Mouse (Mus musculus) liver, embryonic 12.5 days (tissue): ENCODE measurements around the gene Arhgap28. TPM values are rescaled to one million over a fixed set of nuclear protein-coding genes. Genes with fewer than 3 reads are reported as not detected.

ENCODE experiments used
- ATAC-seq: fragments of 200-750 bp; cut with Nextera tagmentation; 2 replicates; pipeline ENCODE4 v1.8.0; 2017; ENCODE audit warnings: moderate number of reproducible peaks, mild to moderate bottlenecking, moderate library complexity
- H3K27ac ChIP-seq: fragments of 300-500 bp; sonication (generic); 2 replicates; pipeline ENCODE4 v1.5.1; 2016; ENCODE audit warnings: mild to moderate bottlenecking
- H3K27me3 ChIP-seq: fragments of 300-500 bp; sonication (generic); replicated peaks from 2 replicates; pipeline ENCODE4 v1.6.1; 2016; ENCODE audit warnings: mild to moderate bottlenecking, moderate library complexity
- H3K36me3 ChIP-seq: fragments of 300-500 bp; sonication (generic); 2 replicates; pipeline ENCODE4 v1.6.1; 2016; ENCODE audit warnings: mild to moderate bottlenecking, moderate library complexity
- H3K4me1 ChIP-seq: fragments of 300-500 bp; sonication (generic); 2 replicates; pipeline ENCODE4 v1.6.1; 2016
- H3K4me2 ChIP-seq: fragments of 300-500 bp; sonication (generic); 2 replicates; pipeline ENCODE4 v1.6.1; 2016; ENCODE audit warnings: mild to moderate bottlenecking, moderate library complexity
- H3K4me3 ChIP-seq: fragments of 300-500 bp; sonication (generic); 2 replicates; pipeline ENCODE4 v1.5.1; 2016; ENCODE audit warnings: mild to moderate bottlenecking, moderate library complexity
- H3K9ac ChIP-seq: fragments of 300-500 bp; sonication (generic); 2 replicates; pipeline ENCODE4 v1.6.1; 2016; ENCODE audit warnings: mild to moderate bottlenecking, moderate library complexity
- H3K9me3 ChIP-seq: fragments of 300-500 bp; sonication (generic); replicated peaks from 2 replicates; pipeline ENCODE4 v1.6.1; 2016; ENCODE audit warnings: mild to moderate bottlenecking, moderate library complexity
- WGBS: fragments of 180-500 bp; shearing (Covaris S2); methylation state at CpG from one replicate; pipeline ENCODE4 v1.1.7; 2016; ENCODE audit not compliant: insufficient replicate concordance; 5-methylcytosine and 5-hydroxymethylcytosine counted together
- polyA plus RNA-seq: library from polyadenylated mRNA; unstranded; fragments of >200 nt; fragmentation: Nextera tagmentation; extraction: Ambion mirVana; gene quantifications from 2 replicates; pipeline ENCODE4 v1.2.1, GENCODE M21; 2016

Gene Arhgap28
- polyA plus RNA-seq, 1 experiment from 2014 or later = 5.9 TPM

DNA sequence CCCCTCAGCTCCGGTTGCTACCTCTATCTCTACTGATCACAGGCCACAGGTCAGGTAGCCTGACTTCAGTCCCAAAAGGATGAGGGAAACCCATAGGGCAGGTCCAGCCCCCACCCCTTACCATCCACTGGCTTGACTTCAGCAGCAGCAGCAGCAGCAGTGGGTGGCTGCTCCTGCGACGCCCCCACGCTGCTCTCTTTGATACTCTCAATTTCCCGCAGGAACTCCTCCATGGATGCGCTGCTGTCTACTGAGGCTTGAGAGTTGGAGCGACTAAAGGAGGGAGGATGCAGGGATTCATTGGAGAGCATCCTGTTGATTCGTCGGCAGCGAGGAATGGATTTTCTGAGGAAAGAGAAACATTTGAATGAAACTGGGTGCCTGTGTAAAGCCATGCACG lies 102.8 kb downstream of the Arhgap28 start:
- no peak overlapping the region for H3K4me3 ChIP-seq
- H3K36me3 ChIP-seq = no peaks in the 10 kb centered on the region
- no peak for ATAC-seq
- H3K27me3 ChIP-seq = no peaks in the 10 kb centered on the region
- H3K4me1 ChIP-seq = no peaks in the 10 kb centered on the region
- 66% methylated on average over 11 of the region's 11 CpGs for WGBS
- no peaks in the 10 kb centered on the region for H3K9me3 ChIP-seq
- no peak overlapping the region for H3K27ac ChIP-seq
- no peak overlapping the region for H3K4me2 ChIP-seq
- no peak overlapping the region for H3K9ac ChIP-seq

DNA sequence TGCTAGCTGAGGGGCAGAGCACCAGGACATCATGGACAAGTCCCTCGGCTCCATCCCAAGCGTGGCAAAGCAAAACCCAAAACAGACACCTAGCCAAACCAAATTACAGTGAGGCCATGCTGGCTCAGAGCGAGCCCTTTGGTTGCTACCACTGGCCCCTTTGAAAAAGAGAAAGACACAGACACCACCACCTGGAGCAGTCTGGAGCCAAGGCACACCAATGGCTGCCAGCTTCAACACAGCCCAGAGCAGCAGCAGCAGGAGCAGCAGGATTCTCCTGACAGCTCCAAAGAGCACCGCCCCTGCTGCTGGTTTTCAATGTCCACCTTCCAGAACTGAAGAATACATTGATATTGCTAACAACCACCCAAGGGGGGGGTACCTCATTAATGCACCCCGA lies 104.5 kb downstream of the Arhgap28 start:
- WGBS = 79% methylated on average over 5 of the region's 5 CpGs
- no peaks in the 10 kb centered on the region for H3K4me1 ChIP-seq
- no peak overlapping the region for H3K4me3 ChIP-seq
- H3K4me2 ChIP-seq = no peak overlapping the region
- H3K27ac ChIP-seq = no peak overlapping the region
- no peaks in the 10 kb centered on the region for H3K36me3 ChIP-seq
- no peaks in the 10 kb centered on the region for H3K9me3 ChIP-seq
- no peak overlapping the region for H3K9ac ChIP-seq
- no peak for ATAC-seq
- H3K27me3 ChIP-seq = no peaks in the 10 kb centered on the region

DNA sequence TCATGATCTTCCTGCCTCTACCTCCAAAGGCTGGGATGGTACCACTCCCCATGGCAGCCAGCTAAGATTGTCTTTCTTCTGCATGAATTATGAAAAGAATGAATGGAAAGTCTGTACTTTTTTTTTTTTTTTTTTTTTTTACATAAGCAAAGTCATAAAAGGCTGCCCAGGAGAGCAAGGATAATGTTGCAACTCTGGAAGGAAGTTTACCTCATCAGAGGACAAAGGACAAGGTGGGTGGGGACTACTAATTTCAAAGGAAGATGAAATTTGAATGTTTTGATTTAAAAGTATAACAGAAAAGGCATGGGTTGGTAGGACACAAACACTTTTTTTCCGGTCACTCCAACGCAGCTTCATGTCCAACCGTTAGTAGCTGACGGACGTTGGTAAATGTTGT lies 107.5 kb downstream of the Arhgap28 start:
- no peak overlapping the region for H3K27ac ChIP-seq
- no peak overlapping the region for H3K4me2 ChIP-seq
- H3K9me3 ChIP-seq = no peaks in the 10 kb centered on the region
- H3K4me1 ChIP-seq = no peaks in the 10 kb centered on the region
- no peaks in the 10 kb centered on the region for H3K36me3 ChIP-seq
- H3K4me3 ChIP-seq = no peak overlapping the region
- 88% methylated on average over 5 of the region's 5 CpGs for WGBS
- H3K27me3 ChIP-seq = no peaks in the 10 kb centered on the region
- no peak overlapping the region for H3K9ac ChIP-seq
- no peak for ATAC-seq

DNA sequence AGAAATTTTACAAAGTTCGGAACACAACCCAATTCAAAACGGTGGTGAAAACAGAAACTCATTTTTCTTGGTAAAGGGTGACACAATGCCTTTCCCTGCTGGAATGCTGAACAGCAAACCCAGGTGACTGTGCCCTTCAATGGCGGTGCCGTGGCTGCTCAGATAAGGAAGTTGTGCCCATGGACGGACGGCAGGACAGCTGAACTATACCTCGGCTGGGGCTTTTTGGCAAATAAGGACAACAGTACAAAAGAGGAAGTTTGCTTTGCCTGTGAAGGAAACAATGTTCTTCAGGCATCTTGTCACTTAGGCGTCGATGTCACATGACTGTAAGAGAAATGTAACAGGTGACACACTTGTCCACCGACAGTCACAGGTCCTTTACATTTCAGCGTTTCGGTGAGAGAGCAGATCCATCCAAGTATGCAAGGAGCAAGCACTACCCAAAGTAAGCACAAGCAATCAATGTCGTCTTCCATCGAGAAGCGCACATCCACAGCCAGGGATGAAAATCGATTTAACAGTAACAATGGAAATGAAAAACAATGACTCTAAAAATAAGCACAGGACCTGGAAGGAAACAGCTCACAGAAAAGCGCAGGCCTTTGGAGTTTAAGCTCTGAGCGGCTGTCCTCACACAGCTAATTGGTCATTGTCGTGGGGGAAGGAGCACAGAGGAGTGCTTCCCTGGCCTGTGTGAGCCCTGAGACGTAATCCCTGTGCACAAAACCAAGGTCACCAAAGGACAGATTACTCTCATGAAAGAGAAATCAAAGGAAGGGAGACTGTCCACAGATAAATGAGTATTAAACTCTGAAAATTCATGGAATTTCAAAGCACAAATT lies 114.2 kb downstream of the Arhgap28 start:
- H3K9me3 ChIP-seq = no peaks in the 10 kb centered on the region
- no peak overlapping the region for H3K4me3 ChIP-seq
- H3K4me1 ChIP-seq = no peaks in the 10 kb centered on the region
- H3K4me2 ChIP-seq = no peak overlapping the region
- WGBS = 47% methylated on average over 20 of the region's 20 CpGs
- H3K36me3 ChIP-seq = no peaks in the 10 kb centered on the region
- H3K27me3 ChIP-seq = no peaks in the 10 kb centered on the region
- H3K27ac ChIP-seq = no peak overlapping the region
- ATAC-seq = no peak
- no peak overlapping the region for H3K9ac ChIP-seq

DNA sequence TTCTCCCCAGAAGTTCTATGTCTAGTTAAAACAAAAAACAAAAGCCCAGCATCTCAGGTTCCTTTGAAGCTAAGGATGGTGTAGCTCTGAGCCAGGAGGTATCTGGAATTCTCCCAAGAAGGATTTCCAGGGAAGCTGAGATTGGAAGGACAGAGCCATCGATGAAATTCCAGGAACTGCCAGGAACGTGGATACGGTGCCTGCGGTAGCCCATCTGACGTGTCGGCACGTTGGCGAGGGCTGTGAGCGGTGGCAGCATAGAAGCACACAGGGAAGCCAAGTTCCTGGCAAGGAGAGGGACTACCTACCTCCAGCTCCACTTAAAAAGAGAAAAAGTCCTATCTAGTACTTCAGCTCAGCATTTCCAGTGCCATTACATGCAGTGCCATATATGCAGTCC lies 115.8 kb downstream of the Arhgap28 start:
- no peak overlapping the region for H3K4me3 ChIP-seq
- no peaks in the 10 kb centered on the region for H3K9me3 ChIP-seq
- no peak overlapping the region for H3K9ac ChIP-seq
- no peak for ATAC-seq
- no peaks in the 10 kb centered on the region for H3K36me3 ChIP-seq
- H3K27ac ChIP-seq = no peak overlapping the region
- no peaks in the 10 kb centered on the region for H3K27me3 ChIP-seq
- WGBS = 87% methylated on average over 9 of the region's 9 CpGs
- H3K4me1 ChIP-seq = no peaks in the 10 kb centered on the region
- no peak overlapping the region for H3K4me2 ChIP-seq

DNA sequence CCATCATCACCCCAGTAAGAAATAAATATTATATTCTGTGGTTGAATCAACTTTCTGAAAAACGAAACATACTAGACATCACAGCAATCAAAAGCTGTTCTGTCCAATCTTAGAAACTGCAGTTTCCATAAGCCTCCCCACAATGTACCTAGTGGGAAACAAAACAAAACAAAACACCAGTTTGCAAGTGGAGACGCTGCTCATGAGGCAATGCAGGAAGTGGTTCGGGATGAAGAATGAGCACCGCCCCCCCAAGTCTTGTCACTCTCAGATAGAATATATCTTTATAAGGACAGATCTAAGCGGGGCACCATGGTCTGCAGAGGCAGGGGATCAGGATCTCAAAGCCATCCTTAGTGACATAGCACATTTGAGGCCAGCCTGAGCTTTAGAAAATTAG lies 117.6 kb downstream of the Arhgap28 start:
- Histone ChIP-seq H3K9me3 (no peaks in the 10 kb centered on the region), H3K27me3 (no peaks in the 10 kb centered on the region), H3K4me1 (no peaks in the 10 kb centered on the region), H3K4me3 (no peak overlapping the region), H3K27ac (no peak overlapping the region), H3K9ac (no peak overlapping the region), H3K4me2 (no peak overlapping the region), H3K36me3 (no peaks in the 10 kb centered on the region; the same call in 1 of the 2 replicates)
- no peak for ATAC-seq
- WGBS = 48% methylated on average over 5 of the region's 5 CpGs

DNA sequence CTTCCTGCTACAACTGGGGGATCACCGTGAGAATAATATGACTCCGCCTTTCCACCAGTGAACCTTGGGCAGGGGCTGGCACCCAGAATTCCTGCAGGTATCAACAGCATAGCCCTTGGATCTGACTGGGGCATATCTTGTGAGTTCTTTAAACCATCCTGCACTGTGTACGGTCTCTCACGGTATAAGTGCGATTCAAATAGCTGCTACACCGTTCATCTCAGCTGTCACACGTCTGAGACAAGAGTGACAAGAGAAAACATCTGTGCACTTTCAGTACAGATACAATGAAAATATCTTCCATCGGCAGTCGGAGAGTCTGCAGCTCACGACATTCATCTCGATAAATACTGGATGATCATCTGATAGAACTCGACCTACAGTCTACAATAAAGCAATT lies 126.3 kb downstream of the Arhgap28 start:
- no peaks in the 10 kb centered on the region for H3K9me3 ChIP-seq
- H3K4me1 ChIP-seq = no peaks in the 10 kb centered on the region
- WGBS = 77% methylated on average over 12 of the region's 12 CpGs
- H3K36me3 ChIP-seq = no peaks in the 10 kb centered on the region; the same call in 1 of the 2 replicates
- no peak overlapping the region for H3K4me3 ChIP-seq
- no peak overlapping the region for H3K9ac ChIP-seq
- H3K27ac ChIP-seq = no peak overlapping the region
- H3K27me3 ChIP-seq = no peaks in the 10 kb centered on the region
- no peak for ATAC-seq
- no peak overlapping the region for H3K4me2 ChIP-seq

DNA sequence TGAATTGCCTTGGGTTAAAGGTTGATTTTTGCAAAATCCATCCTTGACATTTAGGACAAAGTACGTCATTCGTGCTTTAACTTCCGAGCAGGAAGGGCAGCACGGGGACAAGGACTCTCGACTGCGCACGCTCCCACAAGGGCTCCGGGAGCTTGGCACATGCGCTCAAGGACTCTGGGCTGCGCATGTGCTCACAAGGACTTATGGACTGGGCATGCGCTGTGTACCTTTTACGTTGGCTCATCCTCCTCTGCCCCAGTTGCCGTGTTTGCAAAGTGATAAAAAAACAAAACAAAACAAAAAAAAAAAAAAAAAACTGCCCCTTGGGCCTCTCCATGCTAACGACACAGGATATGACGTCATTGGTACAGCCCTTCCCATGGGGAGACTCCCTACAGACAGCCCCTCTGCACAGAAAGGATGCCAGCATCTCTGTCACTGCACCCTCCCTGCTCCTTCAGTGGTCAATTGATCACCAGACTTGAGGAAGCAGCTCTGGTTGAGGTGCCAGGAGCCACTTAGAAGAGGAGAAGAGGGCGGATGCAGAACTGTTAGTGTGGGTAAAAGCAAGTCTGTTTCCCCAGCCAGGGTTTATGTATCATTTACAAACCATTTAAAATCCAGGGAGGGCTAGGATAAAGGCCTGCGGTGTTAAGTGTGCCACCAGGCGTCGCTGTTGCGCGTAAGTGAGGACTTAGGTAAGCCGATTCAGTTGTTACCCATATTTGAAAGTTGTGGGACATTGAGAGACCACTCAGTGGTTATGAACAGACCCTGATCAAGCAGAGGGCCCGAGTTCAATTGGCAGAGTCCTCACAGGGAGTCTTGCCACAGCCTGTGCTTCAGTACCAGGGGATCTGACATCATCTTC lies 134.0 kb downstream of the Arhgap28 start:
- no peak overlapping the region for H3K4me2 ChIP-seq
- H3K36me3 ChIP-seq = peaks cover 6% of the 10 kb centered on the region
- H3K4me1 ChIP-seq = no peaks in the 10 kb centered on the region
- no peaks in the 10 kb centered on the region for H3K27me3 ChIP-seq
- ATAC-seq = no peak
- H3K27ac ChIP-seq = no peak overlapping the region
- H3K9me3 ChIP-seq = no peaks in the 10 kb centered on the region
- WGBS = 60% methylated on average over 23 of the region's 23 CpGs
- no peak overlapping the region for H3K9ac ChIP-seq
- no peak overlapping the region for H3K4me3 ChIP-seq

DNA sequence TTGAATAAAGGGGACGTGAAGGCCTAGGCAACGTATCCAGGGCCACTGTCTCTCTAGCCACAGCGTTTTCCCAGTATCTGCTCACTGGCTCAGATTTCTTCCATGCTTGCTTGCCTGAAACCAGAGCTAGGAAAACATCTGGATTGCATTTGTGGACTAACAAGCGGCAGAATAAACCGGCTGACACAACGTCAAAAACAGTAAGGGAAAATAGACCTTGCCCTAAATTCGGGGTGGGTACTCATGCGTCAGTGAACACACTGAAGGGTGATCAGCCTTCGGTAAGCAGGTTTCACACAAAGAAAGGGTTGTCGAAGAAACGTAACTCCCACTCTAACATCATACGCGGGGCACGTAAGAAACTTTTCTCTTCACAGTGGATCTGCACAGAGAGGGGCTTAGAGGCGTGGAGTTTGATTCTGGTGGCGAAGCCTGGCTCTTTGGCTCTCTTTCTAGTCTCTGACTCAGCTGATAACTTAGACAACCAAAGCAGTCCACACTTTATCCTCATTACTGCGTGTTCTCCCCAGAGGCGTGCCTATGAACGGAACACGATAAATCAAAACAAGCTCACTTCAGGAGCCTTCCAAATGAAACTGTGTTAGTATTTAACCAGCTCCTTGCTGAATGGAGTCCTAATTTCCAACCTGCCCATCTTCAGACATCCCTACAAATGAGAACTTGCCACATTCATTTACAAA lies 137.2 kb downstream of the Arhgap28 start:
- 76% methylated on average over 20 of the region's 20 CpGs for WGBS
- Histone ChIP-seq H3K4me1 (no peaks in the 10 kb centered on the region), H3K36me3 (peaks cover 6% of the 10 kb centered on the region), H3K4me3 (no peak overlapping the region), H3K27ac (no peak overlapping the region), H3K9me3 (no peaks in the 10 kb centered on the region), H3K9ac (no peak overlapping the region), H3K27me3 (no peaks in the 10 kb centered on the region), H3K4me2 (no peak overlapping the region)
- ATAC-seq = no peak

DNA sequence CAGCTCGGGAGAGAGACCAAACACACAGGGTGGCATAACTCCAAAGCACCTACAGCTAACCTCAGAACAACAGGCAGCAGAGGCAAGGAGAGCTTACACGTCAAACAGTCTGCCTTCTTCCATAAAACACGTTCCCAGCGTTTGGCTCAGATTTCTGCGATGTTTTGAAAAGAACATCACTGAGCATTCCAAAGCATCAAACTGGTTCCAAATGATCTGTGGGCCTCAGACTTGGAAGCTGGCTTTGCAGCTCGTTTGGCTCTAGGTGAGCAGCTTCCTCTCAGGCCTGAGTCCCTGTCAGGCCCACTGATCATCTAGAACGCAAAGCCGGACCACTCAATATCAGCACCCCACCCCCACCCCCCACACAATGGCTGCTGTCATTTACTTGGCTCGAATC lies 137.9 kb downstream of the Arhgap28 start:
- H3K27ac ChIP-seq = no peak overlapping the region
- H3K4me1 ChIP-seq = no peaks in the 10 kb centered on the region
- H3K9ac ChIP-seq = no peak overlapping the region
- no peaks in the 10 kb centered on the region for H3K9me3 ChIP-seq
- no peak overlapping the region for H3K4me2 ChIP-seq
- 81% methylated on average over 9 of the region's 9 CpGs for WGBS
- H3K36me3 ChIP-seq = peaks cover 6% of the 10 kb centered on the region
- H3K27me3 ChIP-seq = no peaks in the 10 kb centered on the region
- ATAC-seq = no peak
- no peak overlapping the region for H3K4me3 ChIP-seq

DNA sequence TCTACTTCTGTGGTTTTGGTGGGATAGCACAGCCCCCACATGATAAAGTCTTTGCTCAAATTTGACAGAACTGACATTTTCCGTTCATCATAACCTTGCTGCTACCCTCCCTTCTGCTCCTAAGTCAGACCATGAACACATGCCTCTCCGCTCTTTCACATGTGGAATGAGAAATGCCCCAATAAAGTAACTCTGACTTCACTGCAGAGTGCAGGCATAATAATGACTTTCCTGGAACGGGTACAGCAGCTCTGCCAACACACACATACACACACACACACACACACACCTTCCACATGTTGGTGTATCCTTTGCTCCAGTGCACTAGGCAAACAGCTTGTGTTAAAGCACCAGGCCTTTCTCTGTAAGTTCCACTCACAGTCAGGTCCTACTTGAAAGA lies 139.0 kb downstream of the Arhgap28 start:
- H3K36me3 ChIP-seq = peaks cover 6% of the 10 kb centered on the region
- H3K4me3 ChIP-seq = no peak overlapping the region
- H3K9me3 ChIP-seq = no peaks in the 10 kb centered on the region
- no peaks in the 10 kb centered on the region for H3K4me1 ChIP-seq
- WGBS = 82% methylated on average over 3 of the region's 3 CpGs
- no peaks in the 10 kb centered on the region for H3K27me3 ChIP-seq
- H3K4me2 ChIP-seq = no peak overlapping the region
- no peak overlapping the region for H3K9ac ChIP-seq
- H3K27ac ChIP-seq = no peak overlapping the region
- ATAC-seq = no peak

DNA sequence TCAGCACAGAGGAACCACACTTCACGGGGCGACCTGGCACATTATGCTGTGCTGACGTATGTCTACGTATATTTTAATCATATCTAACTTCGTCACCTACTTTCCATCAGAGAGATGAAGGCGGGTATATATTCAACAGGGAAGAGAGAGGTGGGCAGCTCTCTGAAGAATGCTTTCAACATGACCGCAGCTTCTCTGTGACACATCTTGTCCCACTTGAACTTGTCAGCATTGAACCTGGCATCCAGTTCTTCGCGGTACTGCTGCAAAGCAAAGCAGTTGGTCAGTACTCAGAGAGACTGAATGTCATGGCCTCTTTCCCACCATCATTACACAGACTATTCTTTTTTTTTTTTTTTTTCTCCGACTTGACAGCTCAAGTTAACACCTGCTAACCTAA lies 139.6 kb downstream of the Arhgap28 start:
- H3K27ac ChIP-seq = no peak overlapping the region
- 82% methylated on average over 10 of the region's 10 CpGs for WGBS
- no peaks in the 10 kb centered on the region for H3K27me3 ChIP-seq
- ATAC-seq = no peak
- peaks cover 6% of the 10 kb centered on the region for H3K36me3 ChIP-seq
- no peak overlapping the region for H3K9ac ChIP-seq
- H3K4me1 ChIP-seq = no peaks in the 10 kb centered on the region
- no peak overlapping the region for H3K4me3 ChIP-seq
- H3K9me3 ChIP-seq = no peaks in the 10 kb centered on the region
- no peak overlapping the region for H3K4me2 ChIP-seq
